Mouse (Mus musculus) intestine, postnatal 0 days (tissue): ENCODE results near the gene Lrrc72. TPM values are rescaled to one million over a fixed set of nuclear protein-coding genes. Genes with fewer than 3 reads are reported as not detected.
"Not testable (repeated sequence)": the region's sequence is repeated elsewhere in the genome, so short reads cannot be mapped to it uniquely, and the experiment has no call there.

ENCODE experiments used
- ATAC-seq: fragments of 200-750 bp; cut with Nextera tagmentation; 2 replicates; pipeline ENCODE4 v1.8.0; 2017; ENCODE audit warnings: mild to moderate bottlenecking, moderate TSS enrichment, moderate library complexity
- H3K27ac ChIP-seq: fragments of 300-500 bp; sonication (generic); 2 replicates; pipeline ENCODE4 v1.5.1; 2014; ENCODE audit warnings: mild to moderate bottlenecking, low read depth, low read length, moderate library complexity
- H3K27me3 ChIP-seq: fragments of 300-500 bp; sonication (generic); replicated peaks from 2 replicates; pipeline ENCODE4 v1.6.1; 2014; ENCODE audit warnings: low read length, mixed read lengths; ENCODE audit not compliant: control insufficient read depth, insufficient read depth
- H3K36me3 ChIP-seq: fragments of 300-500 bp; sonication (generic); 2 replicates; pipeline ENCODE4 v1.6.1; 2014; ENCODE audit warnings: mild to moderate bottlenecking, moderate library complexity; ENCODE audit not compliant: control insufficient read depth, insufficient read depth
- H3K4me1 ChIP-seq: fragments of 300-500 bp; sonication (generic); replicated peaks from 2 replicates; pipeline ENCODE4 v1.6.1; 2014; ENCODE audit warnings: antibody characterized with exemption, low read length, mixed read lengths; ENCODE audit not compliant: control insufficient read depth, insufficient read depth
- H3K4me2 ChIP-seq: fragments of 300-500 bp; sonication (generic); replicated peaks from 2 replicates; pipeline ENCODE4 v1.6.1; 2014; ENCODE audit warnings: low read depth, mild to moderate bottlenecking, moderate library complexity
- H3K4me3 ChIP-seq: fragments of 300-500 bp; sonication (generic); 2 replicates; pipeline ENCODE4 v1.5.1; 2014; ENCODE audit warnings: low read depth, low read length
- H3K9ac ChIP-seq: fragments of 300-500 bp; sonication (generic); 2 replicates; pipeline ENCODE4 v1.6.1; 2014; ENCODE audit warnings: mild to moderate bottlenecking, low read depth, low read length
- H3K9me3 ChIP-seq: fragments of 300-500 bp; sonication (generic); 2 replicates; pipeline ENCODE4 v1.6.1; 2016; ENCODE audit warnings: mixed run types; ENCODE audit not compliant: control insufficient read depth
- CTCF ChIP-seq: sonication (generic); IDR thresholded peaks from 2 replicates; pipeline ENCODE4 v1.5.1; 2016; ENCODE audit warnings: low read depth, mild to moderate bottlenecking, control low read depth, antibody characterized with exemption, moderate library complexity
- WGBS: fragments of 180-500 bp; shearing (Covaris S2); extraction: QIAGEN DNeasy Blood & Tissue Kit; methylation state at CpG from one replicate; pipeline ENCODE4 v1.1.7; 2014; 5-methylcytosine and 5-hydroxymethylcytosine counted together
- polyA plus RNA-seq: library from polyadenylated mRNA; unstranded; fragments of >200 nt; fragmentation: Nextera tagmentation; extraction: Ambion mirVana; gene quantifications from 2 replicates; pipeline ENCODE4 v1.2.1, GENCODE M21; 2015

The Lrrc72 gene
- polyA plus RNA-seq, 1 experiment from 2014 or later = not detected

DNA sequence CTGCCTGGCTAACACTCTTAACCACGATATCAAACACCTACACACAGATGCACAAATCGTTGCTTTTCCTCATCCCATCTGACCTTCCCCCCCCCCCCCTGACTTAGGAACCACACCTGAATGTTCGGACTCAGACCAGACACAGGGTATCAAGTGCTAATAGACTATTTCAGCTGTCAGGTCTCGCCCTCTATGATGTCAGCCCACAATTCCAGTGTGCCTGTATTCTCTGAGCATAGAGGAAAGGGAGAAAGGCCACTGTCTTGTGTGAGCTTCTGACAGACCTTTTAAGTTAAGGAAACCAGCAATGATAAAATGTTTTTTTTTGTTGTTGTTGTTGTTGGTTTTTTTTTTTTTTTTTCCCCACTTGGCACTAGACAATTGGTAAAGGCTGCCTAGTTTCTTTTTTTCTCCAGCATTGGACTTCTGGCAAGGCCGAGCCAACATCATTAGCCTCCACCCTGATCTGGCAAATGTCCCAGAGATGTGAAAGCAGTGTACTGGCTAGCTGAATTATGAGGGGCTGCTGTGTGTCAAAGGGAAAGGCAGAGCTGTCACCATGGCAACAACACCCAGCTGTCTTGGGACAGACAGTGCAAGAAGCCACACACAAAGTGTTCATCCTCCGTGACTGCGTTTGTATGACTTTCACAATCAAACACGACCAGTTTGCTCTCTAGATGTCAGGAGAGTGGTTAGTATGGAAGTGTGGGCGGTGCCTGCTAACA, 46.0 kb downstream of the Lrrc72 start:
- no peak overlapping the region for H3K27ac ChIP-seq

DNA sequence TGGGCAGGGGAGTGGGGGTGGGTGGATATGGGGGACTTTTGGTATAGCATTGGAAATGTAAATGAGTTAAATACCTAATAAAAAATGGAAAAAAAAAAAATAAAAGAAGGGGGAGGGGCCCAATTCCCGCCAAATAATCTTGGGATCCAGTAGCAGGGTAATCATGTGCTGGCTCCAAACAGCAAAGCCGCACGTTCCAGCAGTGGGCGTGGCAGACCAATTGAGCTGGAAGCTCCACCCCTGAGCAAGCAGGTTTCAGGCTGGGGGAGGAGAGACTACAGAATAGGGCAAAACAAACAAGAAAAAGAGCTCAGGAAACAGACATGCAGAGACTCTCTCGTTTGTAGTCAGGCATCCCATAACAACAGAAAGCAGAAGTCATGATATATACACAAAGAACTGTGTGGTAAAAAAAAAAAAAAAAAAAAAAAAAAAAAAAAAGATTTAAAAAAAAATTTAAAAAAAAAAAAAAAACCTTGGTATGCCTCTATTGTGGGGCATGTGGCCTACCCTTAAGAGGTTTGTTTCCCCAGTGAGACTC, 47.5 kb downstream of the Lrrc72 start:
- H3K27me3 ChIP-seq, H3K9ac ChIP-seq, H3K4me1 ChIP-seq, H3K4me3 ChIP-seq, H3K27ac ChIP-seq, H3K36me3 ChIP-seq, H3K4me2 ChIP-seq, H3K9me3 ChIP-seq: not testable (repeated sequence)
- ATAC-seq = 0 out of 2 replicates have a peak, but pooled peaks have one; percentile 45
- WGBS = 40% methylated on average over 5 of the region's 5 CpGs

More for the DNA sequence above, 46.0 kb downstream of the Lrrc72 start:
- Histone ChIP-seq H3K4me2 (peak overlapping the region; percentile 40), H3K4me3 (no peak overlapping the region), H3K4me1 (no peaks in the 10 kb centered on the region), H3K36me3 (no peaks in the 10 kb centered on the region), H3K9me3 (no peaks in the 10 kb centered on the region), H3K9ac (no peak overlapping the region), H3K27me3 (no peaks in the 10 kb centered on the region)
- TF ChIP-seq CTCF = no peak
- ATAC-seq = peak; percentile 54; the same call in 1 of the 2 replicates
- WGBS = 54% methylated on average over 9 of the region's 9 CpGs

DNA sequence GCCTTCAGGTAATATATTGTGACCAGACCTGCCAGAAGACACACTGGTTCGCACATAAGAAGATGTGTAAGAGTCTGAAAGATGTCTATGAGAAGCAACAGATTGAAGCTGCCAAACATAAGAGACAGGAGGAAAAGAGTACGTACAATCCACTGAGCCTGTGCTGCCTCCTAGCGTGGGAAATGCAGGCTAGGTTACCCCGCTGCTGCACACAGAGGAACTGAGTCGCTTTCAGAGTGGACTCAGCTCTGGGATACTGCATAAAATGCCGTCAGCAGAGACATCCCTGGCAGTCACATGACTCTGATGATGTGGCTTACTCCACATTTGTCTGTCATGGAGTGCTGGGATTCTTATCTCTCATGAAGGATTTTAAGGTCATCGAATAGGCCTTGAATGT, 58.2 kb downstream of the Lrrc72 start:
- Histone ChIP-seq H3K4me3 (no peak overlapping the region), H3K27ac (no peak overlapping the region), H3K9ac (no peak overlapping the region), H3K27me3 (no peaks in the 10 kb centered on the region), H3K36me3 (peaks cover 58% of the 10 kb centered on the region), H3K9me3 (0 out of 2 replicates have a peak, but pooled peaks cover 3% of the 10 kb centered on the region), H3K4me1 (no peaks in the 10 kb centered on the region), H3K4me2 (no peak overlapping the region)
- ATAC-seq = no peak
- TF ChIP-seq CTCF = no peak
- 94% methylated on average over 7 of the region's 7 CpGs for WGBS

DNA sequence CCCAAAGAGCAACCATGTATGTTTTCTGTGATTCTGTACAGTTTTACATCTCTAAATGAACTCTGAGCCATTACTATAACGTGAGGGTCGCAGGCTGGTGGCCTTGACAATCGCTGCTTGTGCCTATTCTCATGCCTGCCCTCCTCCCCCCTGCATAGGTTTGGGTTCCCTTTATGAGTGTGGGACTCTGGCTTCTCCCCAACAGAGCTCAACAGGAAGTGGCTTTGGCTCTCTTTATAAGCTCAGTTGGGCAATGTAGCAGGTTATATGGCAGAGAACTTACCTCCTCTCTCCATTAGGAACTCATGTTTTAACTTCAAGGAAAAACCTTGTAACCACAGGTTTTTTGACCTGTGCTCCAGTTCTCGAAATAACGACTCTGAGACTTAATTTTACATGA, 62.9 kb downstream of the Lrrc72 start:
- no peak for ATAC-seq
- Histone ChIP-seq H3K36me3 (peaks cover 66% of the 10 kb centered on the region), H3K4me1 (0 out of 2 replicates have a peak, but pooled peaks cover 4% of the 10 kb centered on the region), H3K27me3 (no peaks in the 10 kb centered on the region), H3K4me3 (no peak overlapping the region), H3K4me2 (no peak overlapping the region), H3K9ac (no peak overlapping the region), H3K27ac (no peak overlapping the region), H3K9me3 (no peaks in the 10 kb centered on the region)
- TF ChIP-seq CTCF = no peak
- 83% methylated on average over 5 of the region's 5 CpGs for WGBS

DNA sequence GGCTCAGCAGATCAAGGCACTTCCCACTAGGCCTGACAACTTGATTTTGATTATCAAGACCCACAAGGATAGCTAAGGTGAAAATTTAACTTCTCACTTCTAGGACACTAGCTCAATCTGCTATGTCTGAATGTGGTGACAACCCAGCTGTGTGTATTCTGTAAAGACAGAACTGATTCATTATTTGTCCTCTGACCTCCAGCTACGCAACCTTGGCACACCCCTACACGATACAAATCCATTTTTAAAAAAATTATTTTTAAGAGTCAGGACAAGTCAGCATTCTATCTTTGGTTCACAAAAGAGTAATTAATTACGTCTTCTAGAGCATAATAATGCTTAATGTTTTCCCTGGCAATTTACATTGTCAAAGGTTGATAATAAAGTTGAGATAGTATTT, 63.6 kb downstream of the Lrrc72 start:
- Histone ChIP-seq H3K27me3 (no peaks in the 10 kb centered on the region), H3K4me2 (no peak overlapping the region), H3K36me3 (peaks cover 63% of the 10 kb centered on the region), H3K9ac (no peak overlapping the region), H3K4me3 (no peak overlapping the region), H3K27ac (no peak overlapping the region), H3K9me3 (no peaks in the 10 kb centered on the region), H3K4me1 (0 out of 2 replicates have a peak, but pooled peaks cover 4% of the 10 kb centered on the region)
- no peak for ATAC-seq
- TF ChIP-seq CTCF = no peak
- 92% methylated on average over 3 of the region's 3 CpGs for WGBS

DNA sequence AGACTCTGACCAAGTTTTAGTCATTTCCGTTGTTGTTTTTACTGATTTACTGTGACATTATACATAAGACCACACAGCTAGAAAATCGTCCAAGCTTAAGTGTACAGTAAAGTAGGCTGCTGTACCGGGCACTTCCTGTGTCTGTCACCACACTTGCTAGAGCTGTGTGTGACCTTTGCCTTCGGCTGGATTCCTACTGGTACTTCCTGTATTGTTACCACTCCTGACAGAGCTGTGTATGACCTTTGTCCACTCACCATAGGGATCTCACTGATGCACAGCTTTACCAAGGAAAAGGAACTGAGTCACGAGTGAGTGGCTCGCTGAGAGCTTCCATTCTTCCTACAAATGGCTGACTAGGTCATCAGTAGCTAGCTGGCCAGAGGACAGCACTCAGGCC, 66.1 kb downstream of the Lrrc72 start:
- Histone ChIP-seq H3K9ac (no peak overlapping the region), H3K4me3 (no peak overlapping the region), H3K27me3 (no peaks in the 10 kb centered on the region), H3K4me1 (0 out of 2 replicates have a peak, but pooled peaks cover 4% of the 10 kb centered on the region), H3K4me2 (no peak overlapping the region), H3K9me3 (no peaks in the 10 kb centered on the region), H3K36me3 (peaks cover 67% of the 10 kb centered on the region), H3K27ac (peak overlapping the region; percentile 21; the same call in 1 of the 2 replicates)
- TF ChIP-seq CTCF = no peak
- WGBS = 40% methylated on average over 6 of the region's 6 CpGs
- ATAC-seq = peak; percentile 100
